Mouse (Mus musculus) MEL (cell line): Measurements from ENCODE around the gene Acox3.

Experiments
- CHD1 ChIP-seq: IDR thresholded peaks from 2 replicates; pipeline ENCODE4 v1.6.1; 2012; ENCODE audit warnings: low read depth, mild to moderate bottlenecking, inconsistent platforms, low read length, improper control_type of control experiment
- CTCF ChIP-seq, 3 experiments: IDR thresholded peaks in 2 of 3; conservative IDR thresholded peaks in 1 of 3; 2 replicates each; pipeline ENCODE4 v1.5.1; 2011 to 2012; ENCODE audit warnings: low read length in 3 of 3, low read depth in 2 of 3, mild to moderate bottlenecking in 2 of 3, improper control_type of control experiment in 1 of 3, inconsistent platforms in 1 of 3, mixed read lengths in 1 of 3, moderate library complexity in 1 of 3; ENCODE audit not compliant: control insufficient read depth in 1 of 3, insufficient read depth in 1 of 3, poor library complexity in 1 of 3, severe bottlenecking in 1 of 3
- EP300 ChIP-seq, 2 experiments: IDR thresholded peaks; 2 replicates each; pipeline ENCODE4 v1.6.1; 2011; ENCODE audit warnings: improper control_type of control experiment in 2 of 2, low read length in 2 of 2, low read depth in 1 of 2, mild to moderate bottlenecking in 1 of 2
- GATA1 ChIP-seq: IDR thresholded peaks from 2 replicates; pipeline ENCODE4 v1.6.1; 2011; ENCODE audit warnings: low read depth, low read length, improper control_type of control experiment
- JUND ChIP-seq: IDR thresholded peaks from 2 replicates; pipeline ENCODE4 v1.6.1; 2011; ENCODE audit warnings: low read depth, mild to moderate bottlenecking, improper control_type of control experiment, low read length
- KAT2A ChIP-seq: conservative IDR thresholded peaks from 2 replicates; pipeline ENCODE4 v1.6.1; 2012; ENCODE audit warnings: low read depth, low read length, improper control_type of control experiment, inconsistent platforms
- MAX ChIP-seq: IDR thresholded peaks from 2 replicates; pipeline ENCODE4 v1.6.1; 2011; ENCODE audit warnings: low read length, improper control_type of control experiment
- MEF2A ChIP-seq: IDR thresholded peaks from 2 replicates; pipeline ENCODE4 v1.6.1; 2014; ENCODE audit warnings: low read depth, mild to moderate bottlenecking, inconsistent platforms, low read length, improper control_type of control experiment; ENCODE audit not compliant: poor library complexity, insufficient replicate concordance, severe bottlenecking; ENCODE audit errors: extremely low read depth
- MYB ChIP-seq: IDR thresholded peaks from 2 replicates; pipeline ENCODE4 v1.6.1; 2011; ENCODE audit warnings: mild to moderate bottlenecking, low read depth, low read length, improper control_type of control experiment
- POLR2A ChIP-seq, 2 experiments: IDR thresholded peaks; 2 replicates each; pipeline ENCODE4 v1.6.1; 2011 to 2012; ENCODE audit warnings: low read length in 2 of 2, mild to moderate bottlenecking in 2 of 2, control low read depth in 1 of 2, improper control_type of control experiment in 1 of 2, low read depth in 1 of 2, moderate library complexity in 1 of 2; ENCODE audit not compliant: control insufficient read depth in 1 of 2, insufficient read depth in 1 of 2, poor library complexity in 1 of 2
- SMC3 ChIP-seq: IDR thresholded peaks from 2 replicates; pipeline ENCODE4 v1.6.1; 2011; ENCODE audit warnings: low read depth, low read length, improper control_type of control experiment
- TAL1 ChIP-seq: IDR thresholded peaks from 2 replicates; pipeline ENCODE4 v1.6.1; 2012; ENCODE audit warnings: mild to moderate bottlenecking, inconsistent platforms, low read length, moderate library complexity, mixed read lengths
- ZC3H11A ChIP-seq: IDR thresholded peaks from 2 replicates; pipeline ENCODE4 v1.6.1; 2012; ENCODE audit warnings: low read depth, mild to moderate bottlenecking, inconsistent platforms, low read length, improper control_type of control experiment
- ZKSCAN1 ChIP-seq: IDR thresholded peaks from 2 replicates; pipeline ENCODE4 v1.6.1; 2012; ENCODE audit warnings: low read depth, mild to moderate bottlenecking, inconsistent platforms, low read length, improper control_type of control experiment, moderate library complexity

GRCm38 (mm10) chr5:35616943-35617342 lies 34.1 kb downstream of the Acox3 start:
- TF ChIP-seq MYB (no peak), ZKSCAN1 (no peak), POLR2A (IDR thresholded peaks at IDR 0.05; ENCODE audit: control insufficient read depth in 1 of 2, insufficient read depth in 1 of 2, low read depth in 1 of 2, low read length in 2 of 2, poor library complexity in 1 of 2) (no peak), ZC3H11A (no peak), CTCF (IDR thresholded peaks at IDR 0.05 in 2 of 3, conservative IDR thresholded peaks at IDR 0.05 in 1 of 3; ENCODE audit: control insufficient read depth in 1 of 3, insufficient read depth in 1 of 3, low read depth in 2 of 3, low read length in 3 of 3, poor library complexity in 1 of 3, severe bottlenecking in 1 of 3) (no peak), EP300 (IDR thresholded peaks at IDR 0.05; ENCODE audit: low read depth in 1 of 2, low read length in 2 of 2) (no peak), MAX (no peak), SMC3 (no peak), CHD1 (no peak), JUND (no peak), KAT2A (no peak), TAL1 (no peak), MEF2A (no peak), GATA1 (no peak)
